Mouse (Mus musculus) embryonic facial prominence, embryonic 11.5 days (tissue): ENCODE data around the gene Abcc8. TPM values are rescaled to one million over a fixed set of nuclear protein-coding genes. Genes with fewer than 3 reads are reported as not detected.

Experiments used
- ATAC-seq: fragments of 200-750 bp; cut with Nextera tagmentation; replicated peaks from 2 replicates; pipeline ENCODE4 v1.8.0; 2017; ENCODE audit warnings: low read depth; ENCODE audit not compliant: insufficient number of reproducible peaks, low FRiP score, low TSS enrichment
- DNase-seq: peaks from one replicate; pipeline ENCODE4 v3.0.0-alpha.2; 2015; ENCODE audit warnings: low spot score
- H3K27ac ChIP-seq: fragments of 300-500 bp; sonication (generic); replicated peaks from 2 replicates; pipeline ENCODE4 v1.5.1; 2014; ENCODE audit warnings: mild to moderate bottlenecking, low read depth, low read length, control low read depth
- H3K27me3 ChIP-seq: fragments of 300-500 bp; sonication (generic); 2 replicates; pipeline ENCODE4 v1.6.1; 2014; ENCODE audit warnings: mild to moderate bottlenecking, low read length, moderate library complexity, mixed read lengths; ENCODE audit not compliant: control insufficient read depth, insufficient read depth
- H3K36me3 ChIP-seq: fragments of 300-500 bp; sonication (generic); replicated peaks from 2 replicates; pipeline ENCODE4 v1.6.1; 2014; ENCODE audit warnings: low read depth, mild to moderate bottlenecking, low read length, moderate library complexity, mixed read lengths; ENCODE audit not compliant: control insufficient read depth, insufficient read depth
- H3K4me1 ChIP-seq: fragments of 300-500 bp; sonication (generic); 2 replicates; pipeline ENCODE4 v1.6.1; 2014; ENCODE audit warnings: low read length, mixed read lengths; ENCODE audit not compliant: control insufficient read depth, insufficient read depth
- H3K4me2 ChIP-seq: fragments of 300-500 bp; sonication (generic); 2 replicates; pipeline ENCODE4 v1.6.1; 2014; ENCODE audit warnings: low read depth, mild to moderate bottlenecking, control low read depth, low read length, moderate library complexity
- H3K4me3 ChIP-seq: fragments of 300-500 bp; sonication (generic); 2 replicates; pipeline ENCODE4 v1.5.1; 2014; ENCODE audit warnings: low read depth, low read length, control low read depth
- H3K9ac ChIP-seq: fragments of 300-500 bp; sonication (generic); replicated peaks from 2 replicates; pipeline ENCODE4 v1.6.1; 2014; ENCODE audit warnings: mild to moderate bottlenecking, control low read depth, low read length
- H3K9me3 ChIP-seq: fragments of 300-500 bp; sonication (generic); replicated peaks from 2 replicates; pipeline ENCODE4 v1.6.1; 2016; ENCODE audit warnings: mild to moderate bottlenecking, low read length, inconsistent platforms, mixed read lengths; ENCODE audit not compliant: control insufficient read depth
- WGBS: fragments of 180-500 bp; shearing (Covaris S2); extraction: QIAGEN DNeasy Blood & Tissue Kit; methylation state at CpG from one replicate; pipeline ENCODE4 v1.1.7; 2014; 5-methylcytosine and 5-hydroxymethylcytosine counted together
- polyA plus RNA-seq: library from polyadenylated mRNA; unstranded; fragments of >200 nt; fragmentation: Nextera tagmentation; extraction: Ambion mirVana; gene quantifications from 2 replicates; pipeline ENCODE4 v1.2.1, GENCODE M21; 2014

Gene Abcc8
- polyA plus RNA-seq, 1 experiment from 2014 or later, result 0.20 TPM

- H3K4me2 ChIP-seq, result no peak overlapping the region
These were observed 118.2 kb downstream of the Abcc8 start for GRCm38 (mm10) chr7:46061614-46062013.

GRCm38 (mm10) chr7:46060688-46061087 is 119.1 kb downstream of the Abcc8 start:
- Histone ChIP-seq H3K36me3 (peaks cover 3% of the 10 kb centered on the region; the same call in 1 of the 2 replicates), H3K27me3 (no peaks in the 10 kb centered on the region), H3K9ac (no peak overlapping the region), H3K9me3 (no peaks in the 10 kb centered on the region), H3K27ac (no peak overlapping the region), H3K4me1 (no peaks in the 10 kb centered on the region), H3K4me3 (no peak overlapping the region), H3K4me2 (no peak overlapping the region)
- 93% methylated on average over 8 of the region's 8 CpGs for WGBS
- DNase-seq, result no peak
- no peak for ATAC-seq

More at GRCm38 (mm10) chr7:46061614-46062013, 118.2 kb downstream of the Abcc8 start:
- H3K4me1 ChIP-seq, result no peaks in the 10 kb centered on the region
- H3K4me3 ChIP-seq, result no peak overlapping the region
- H3K9ac ChIP-seq, result no peak overlapping the region
- WGBS, result 95% methylated on average over 16 of the region's 16 CpGs
- no peak for DNase-seq
- H3K9me3 ChIP-seq, result no peaks in the 10 kb centered on the region
- no peak for ATAC-seq
- no peaks in the 10 kb centered on the region for H3K27me3 ChIP-seq
- H3K27ac ChIP-seq, result no peak overlapping the region
- H3K36me3 ChIP-seq, result peaks cover 6% of the 10 kb centered on the region; the same call in 1 of the 2 replicates

- Histone ChIP-seq H3K4me1 (no peaks in the 10 kb centered on the region), H3K27ac (no peak overlapping the region), H3K4me2 (no peak overlapping the region), H3K4me3 (no peak overlapping the region), H3K9ac (no peak overlapping the region), H3K36me3 (peaks cover 5% of the 10 kb centered on the region; the same call in 1 of the 2 replicates), H3K9me3 (no peaks in the 10 kb centered on the region), H3K27me3 (no peaks in the 10 kb centered on the region)
- 91% methylated on average over 11 of the region's 11 CpGs for WGBS
- DNase-seq (no peak), ATAC-seq (no peak)
These were observed 121.0 kb downstream of the Abcc8 start for GRCm38 (mm10) chr7:46058882-46059281.

Other genes starting within 250 kb of the Abcc8 start
- 0.04 and 0.18 TPM in 2 replicates for gene Abcc6, start 149.7 kb downstream of the Abcc8 start, polyA plus RNA-seq
- 11.3 and 11.8 TPM in 2 replicates for gene Nomo1, start 146.3 kb downstream of the Abcc8 start, polyA plus RNA-seq
- gene Kcnj11, start 79.3 kb downstream of the Abcc8 start, polyA plus RNA-seq, result 0.32 TPM in 1 of 2 replicates, not detected in the other
- 2.9 and 3.5 TPM in 2 replicates for gene Ush1c, start 58.5 kb upstream of the Abcc8 start, polyA plus RNA-seq
- gene Otog, start 61.0 kb upstream of the Abcc8 start, polyA plus RNA-seq, result 0.17 and 0.21 TPM in 2 replicates
- gene Myod1, start 196.4 kb upstream of the Abcc8 start, polyA plus RNA-seq, result 7.8 and 8.1 TPM in 2 replicates
- gene Kcnc1, start 216.5 kb upstream of the Abcc8 start, polyA plus RNA-seq, result 0.55 and 1.3 TPM in 2 replicates